Mouse (Mus musculus) embryonic facial prominence, embryonic 14.5 days (tissue): ENCODE results near the gene Wdfy3. TPM values are rescaled to one million over a fixed set of nuclear protein-coding genes. Genes with fewer than 3 reads are reported as not detected.
A peak's percentile ranks its signal among the peaks of the same experiment; 100 is the strongest.

Experiments used
- ATAC-seq: fragments of 200-750 bp; cut with Nextera tagmentation; 2 replicates; pipeline ENCODE4 v1.8.0; 2017; ENCODE audit warnings: low read depth, moderate number of reproducible peaks, moderate TSS enrichment
- DNase-seq: peaks from one replicate; pipeline ENCODE4 v3.0.0-alpha.2; 2015; ENCODE audit warnings: low spot score
- H3K27ac ChIP-seq: fragments of 300-500 bp; sonication (generic); replicated peaks from 2 replicates; pipeline ENCODE4 v1.5.1; 2014; ENCODE audit warnings: low read depth, mild to moderate bottlenecking, low read length, moderate library complexity
- H3K27me3 ChIP-seq: fragments of 300-500 bp; sonication (generic); replicated peaks from 2 replicates; pipeline ENCODE4 v1.6.1; 2014; ENCODE audit warnings: low read length; ENCODE audit not compliant: control insufficient read depth, insufficient read depth
- H3K36me3 ChIP-seq: fragments of 300-500 bp; sonication (generic); 2 replicates; pipeline ENCODE4 v1.6.1; 2014; ENCODE audit warnings: low read length, mixed read lengths; ENCODE audit not compliant: control insufficient read depth, insufficient read depth
- H3K4me1 ChIP-seq: fragments of 300-500 bp; sonication (generic); 2 replicates; pipeline ENCODE4 v1.6.1; 2014; ENCODE audit warnings: antibody characterized with exemption, low read length; ENCODE audit not compliant: control insufficient read depth, insufficient read depth
- H3K4me2 ChIP-seq: fragments of 300-500 bp; sonication (generic); 2 replicates; pipeline ENCODE4 v1.6.1; 2014; ENCODE audit warnings: low read depth, mild to moderate bottlenecking, low read length, moderate library complexity, mixed read lengths
- H3K4me3 ChIP-seq: fragments of 300-500 bp; sonication (generic); 2 replicates; pipeline ENCODE4 v1.5.1; 2014; ENCODE audit warnings: low read depth, mild to moderate bottlenecking, low read length
- H3K9ac ChIP-seq: fragments of 300-500 bp; sonication (generic); 2 replicates; pipeline ENCODE4 v1.6.1; 2014; ENCODE audit warnings: low read depth, mild to moderate bottlenecking, low read length, moderate library complexity, mixed read lengths
- H3K9me3 ChIP-seq: fragments of 300-500 bp; sonication (generic); 2 replicates; pipeline ENCODE4 v1.6.1; 2016; ENCODE audit warnings: low read length; ENCODE audit not compliant: control insufficient read depth
- WGBS: fragments of 180-500 bp; shearing (Covaris S2); extraction: QIAGEN DNeasy Blood & Tissue Kit; methylation state at CpG from one replicate; pipeline ENCODE4 v1.1.7; 2014; 5-methylcytosine and 5-hydroxymethylcytosine counted together
- polyA plus RNA-seq: library from polyadenylated mRNA; unstranded; fragments of >200 nt; fragmentation: Nextera tagmentation; extraction: Ambion mirVana; gene quantifications from 2 replicates; pipeline ENCODE4 v1.2.1, GENCODE M21; 2014

The Wdfy3 gene
- polyA plus RNA-seq, 1 experiment from 2014 or later = 20.0 TPM

- Histone ChIP-seq H3K9me3 (no peaks in the 10 kb centered on the region), H3K27me3 (no peaks in the 10 kb centered on the region), H3K36me3 (peaks cover 15% of the 10 kb centered on the region; the same call in 1 of the 2 replicates), H3K4me3 (no peak overlapping the region), H3K27ac (no peak overlapping the region), H3K4me1 (peaks cover 6% of the 10 kb centered on the region), H3K4me2 (no peak overlapping the region), H3K9ac (no peak overlapping the region)
- DNase-seq (no peak), ATAC-seq (no peak)
- 66% methylated on average over 3 of the region's 3 CpGs for WGBS
Measured at GRCm38 (mm10) chr5:102003371-102003770, 66.3 kb downstream of the Wdfy3 start.

- ATAC-seq (no peak), DNase-seq (no peak)
- Histone ChIP-seq H3K4me2 (no peak overlapping the region), H3K4me3 (no peak overlapping the region), H3K4me1 (peaks cover 6% of the 10 kb centered on the region), H3K36me3 (0 out of 2 replicates have a peak, but pooled peaks cover 8% of the 10 kb centered on the region), H3K27ac (no peak overlapping the region), H3K9ac (no peak overlapping the region), H3K9me3 (no peaks in the 10 kb centered on the region), H3K27me3 (no peaks in the 10 kb centered on the region)
- WGBS = 84% methylated on average over 8 of the region's 8 CpGs
Measured at GRCm38 (mm10) chr5:102001026-102001425, 68.7 kb downstream of the Wdfy3 start.

GRCm38 (mm10) chr5:101998971-101999370, 70.8 kb downstream of the Wdfy3 start:
- Histone ChIP-seq H3K4me2 (no peak overlapping the region), H3K4me3 (no peak overlapping the region), H3K9me3 (no peaks in the 10 kb centered on the region), H3K9ac (no peak overlapping the region), H3K36me3 (0 out of 2 replicates have a peak, but pooled peaks cover 7% of the 10 kb centered on the region), H3K27ac (peak overlapping the region; percentile 48; the same call in 1 of the 2 replicates), H3K27me3 (no peaks in the 10 kb centered on the region), H3K4me1 (peaks cover 6% of the 10 kb centered on the region)
- 40% methylated on average over 6 of the region's 6 CpGs for WGBS
- peak; percentile 70 for DNase-seq
- no peak; the same call in 1 of the 2 replicates for ATAC-seq

- 91% methylated on average over 11 of the region's 11 CpGs for WGBS
- no peaks in the 10 kb centered on the region for H3K9me3 ChIP-seq
- H3K27me3 ChIP-seq = no peaks in the 10 kb centered on the region
- H3K4me2 ChIP-seq = no peak overlapping the region
- no peak overlapping the region for H3K27ac ChIP-seq
- ATAC-seq (no peak), DNase-seq (no peak)
- peaks cover 8% of the 10 kb centered on the region for H3K4me1 ChIP-seq
- no peak overlapping the region for H3K9ac ChIP-seq
- no peaks in the 10 kb centered on the region for H3K36me3 ChIP-seq
- no peak overlapping the region for H3K4me3 ChIP-seq
Measured at GRCm38 (mm10) chr5:101996036-101996735, 73.5 kb downstream of the Wdfy3 start.

- ATAC-seq = no peak
- WGBS = 81% methylated on average over 3 of the region's 3 CpGs
- DNase-seq = no peak
- peaks cover 8% of the 10 kb centered on the region for H3K4me1 ChIP-seq
- no peak overlapping the region for H3K27ac ChIP-seq
- H3K9ac ChIP-seq = no peak overlapping the region
- H3K4me2 ChIP-seq = no peak overlapping the region
- no peaks in the 10 kb centered on the region for H3K36me3 ChIP-seq
- no peaks in the 10 kb centered on the region for H3K27me3 ChIP-seq
- no peak overlapping the region for H3K4me3 ChIP-seq
- H3K9me3 ChIP-seq = no peaks in the 10 kb centered on the region
Measured at GRCm38 (mm10) chr5:101995451-101995995, 74.2 kb downstream of the Wdfy3 start.

- ATAC-seq (no peak; the same call in 1 of the 2 replicates), DNase-seq (no peak)
- Histone ChIP-seq H3K4me3 (no peak overlapping the region), H3K4me2 (no peak overlapping the region), H3K9ac (no peak overlapping the region), H3K27ac (no peak overlapping the region), H3K36me3 (no peaks in the 10 kb centered on the region), H3K9me3 (no peaks in the 10 kb centered on the region), H3K4me1 (peaks cover 3% of the 10 kb centered on the region), H3K27me3 (no peaks in the 10 kb centered on the region)
- 65% methylated on average over 5 of the region's 5 CpGs for WGBS
Measured at GRCm38 (mm10) chr5:101993996-101994395, 75.7 kb downstream of the Wdfy3 start.

- H3K4me3 ChIP-seq = no peak overlapping the region
- 91% methylated on average over 7 of the region's 7 CpGs for WGBS
Measured at GRCm38 (mm10) chr5:101992969-101993670, 76.6 kb downstream of the Wdfy3 start.

GRCm38 (mm10) chr5:101990298-101990845, 79.3 kb downstream of the Wdfy3 start:
- no peak overlapping the region for H3K27ac ChIP-seq
- no peak for DNase-seq

More at GRCm38 (mm10) chr5:101992969-101993670, 76.6 kb downstream of the Wdfy3 start:
- Histone ChIP-seq H3K36me3 (no peaks in the 10 kb centered on the region), H3K27ac (no peak overlapping the region), H3K27me3 (no peaks in the 10 kb centered on the region), H3K9me3 (no peaks in the 10 kb centered on the region), H3K4me1 (0 out of 2 replicates have a peak, but pooled peaks cover 2% of the 10 kb centered on the region), H3K9ac (no peak overlapping the region), H3K4me2 (no peak overlapping the region)
- ATAC-seq = no peak
- no peak for DNase-seq

More at GRCm38 (mm10) chr5:101990298-101990845, 79.3 kb downstream of the Wdfy3 start:
- H3K4me1 ChIP-seq = 0 out of 2 replicates have a peak, but pooled peaks cover 2% of the 10 kb centered on the region
- no peak overlapping the region for H3K4me3 ChIP-seq
- no peak for ATAC-seq
- no peak overlapping the region for H3K9ac ChIP-seq
- H3K4me2 ChIP-seq = no peak overlapping the region
- no peaks in the 10 kb centered on the region for H3K27me3 ChIP-seq
- H3K36me3 ChIP-seq = no peaks in the 10 kb centered on the region
- H3K9me3 ChIP-seq = no peaks in the 10 kb centered on the region
- WGBS = 74% methylated on average over 7 of the region's 7 CpGs
